In the genomic region with DNA sequence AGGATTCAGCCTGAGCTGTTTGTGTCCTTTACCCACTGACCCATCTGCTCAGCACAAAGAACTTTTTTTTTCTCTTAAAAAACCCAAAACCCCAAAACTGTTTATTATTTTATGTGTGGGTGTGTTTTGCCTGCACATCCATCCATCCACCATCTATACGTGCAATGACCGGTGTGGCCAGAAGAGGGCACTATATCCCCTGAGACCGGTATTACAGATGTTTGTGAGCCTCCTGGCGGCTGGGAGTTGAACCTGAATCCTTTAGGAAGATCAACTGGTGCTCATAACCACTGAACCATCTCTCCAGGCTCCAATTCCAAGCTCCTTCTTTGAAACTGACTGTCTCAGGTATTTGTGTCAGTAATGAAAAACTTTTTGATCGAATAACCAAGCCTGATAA, we compare ENCODE assay signal across 7 mouse cellular contexts. TPM values are rescaled to one million over a fixed set of nuclear protein-coding genes. Genes with fewer than 3 reads are reported as not detected.
A peak's percentile ranks its signal among the peaks of the same experiment; 100 is the strongest.
DNase-seq lines count a peak whose midpoint lies in the region; ATAC-seq and TF ChIP-seq lines count a peak whose summit lies in the region.

No protein-coding gene starts in this region.

- ATAC-seq in lung, postnatal 0 days: peak; percentile 68

- H3K27me3 ChIP-seq in heart, adult 2 months (ENCODE audit: control insufficient read depth, insufficient read depth, low read length): no peaks in the 10 kb centered on the region
- no peaks in the 10 kb centered on the region for H3K27me3 ChIP-seq in lung, postnatal 0 days (replicated peaks; ENCODE audit: insufficient read depth, low read length)
- H3K27me3 ChIP-seq in small intestine, adult 2 months (ENCODE audit: control insufficient read depth, insufficient read depth, low read length): no peaks in the 10 kb centered on the region

- H3K9ac ChIP-seq in ES-E14 (ENCODE audit: insufficient read depth, low read depth, low read length, poor library complexity, severe bottlenecking): no peak overlapping the region
- H3K9ac ChIP-seq in heart, adult 2 months (ENCODE audit: low read depth, low read length): no peak overlapping the region
- no peak overlapping the region for H3K9ac ChIP-seq in lung, postnatal 0 days (replicated peaks; ENCODE audit: low read depth)

- DNase-seq in CD4-positive helper T cell, adult 2 months (ENCODE audit: low read depth, low spot score): peak; percentile 83
- DNase-seq in ES-E14 (ENCODE audit: low read depth, low spot score): peak; percentile 84
- peak; percentile 45 to 59 for DNase-seq in cerebellum, postnatal 25 days
- DNase-seq in heart, adult 2 months: peak; percentile 72 to 82
- DNase-seq in layer of hippocampus, adult 11-12 months (ENCODE audit: low spot score): peak; percentile 72
- DNase-seq in lung, postnatal 0 days (ENCODE audit: low spot score): peak; percentile 82

- no peaks in the 10 kb centered on the region for H3K4me1 ChIP-seq in ES-E14 (ENCODE audit: control insufficient read depth in 2 of 2, insufficient read depth in 2 of 2, low read length in 2 of 2, poor library complexity in 1 of 2)
- no peaks in the 10 kb centered on the region for H3K4me1 ChIP-seq in heart, adult 2 months (ENCODE audit: control insufficient read depth, insufficient read depth, low read length)
- no peaks in the 10 kb centered on the region for H3K4me1 ChIP-seq in lung, postnatal 0 days (ENCODE audit: insufficient read depth, low read depth, low read length)
- H3K4me1 ChIP-seq in small intestine, adult 2 months (ENCODE audit: control insufficient read depth, insufficient read depth, insufficient read length, low read length): peaks cover 3% of the 10 kb centered on the region; the same call in 1 of the 2 replicates

- TF ChIP-seq POLR2A in heart, adult 2 months (IDR thresholded peaks at IDR 0.05; ENCODE audit: insufficient read depth, low read depth, low read length): no peak
- no peak for TF ChIP-seq POLR2A in small intestine, adult 2 months (IDR thresholded peaks at IDR 0.05; ENCODE audit: low read depth, low read length)

- no peaks in the 10 kb centered on the region for H3K9me3 ChIP-seq in ES-E14 (ENCODE audit: control insufficient read depth, insufficient read depth, low read depth, low read length)
- no peaks in the 10 kb centered on the region; the same call in 1 of the 2 replicates for H3K9me3 ChIP-seq in lung, postnatal 0 days (ENCODE audit: low read length)

- peak; percentile 89 for TF ChIP-seq EP300 in heart, adult 2 months (IDR thresholded peaks at IDR 0.05; ENCODE audit: insufficient read depth, low read depth, low read length)
- TF ChIP-seq EP300 in lung, postnatal 0 days (IDR thresholded peaks at IDR 0.05): no peak

- H3K4me3 ChIP-seq in ES-E14 (ENCODE audit: insufficient read depth in 1 of 2, low read depth in 1 of 2, low read length in 2 of 2, poor library complexity in 1 of 2, severe bottlenecking in 1 of 2): no peak overlapping the region
- H3K4me3 ChIP-seq in heart, adult 2 months: no peak overlapping the region
- H3K4me3 ChIP-seq in lung, postnatal 0 days (ENCODE audit: low read depth, low read length): no peak overlapping the region
- no peak overlapping the region for H3K4me3 ChIP-seq in small intestine, adult 2 months (ENCODE audit: low read depth, low read length)

- H3K79me2 ChIP-seq in heart, adult 2 months (replicated peaks; ENCODE audit: control insufficient read depth, insufficient read depth, low read length): no peaks in the 10 kb centered on the region

- 22% methylated on average over 5 of the region's 5 CpGs for WGBS in heart, adult 2 months
- WGBS in lung, postnatal 0 days: 19% methylated on average over 5 of the region's 5 CpGs
- WGBS in small intestine, adult 2 months: 16% methylated on average over 5 of the region's 5 CpGs

- TF ChIP-seq CTCF in heart, adult 2 months (IDR thresholded peaks at IDR 0.05): peak; percentile 97
- TF ChIP-seq CTCF in lung, postnatal 0 days (IDR thresholded peaks at IDR 0.05): peak; percentile 99
- peak; percentile 99; the same call in 1 of the 2 replicates for TF ChIP-seq CTCF in small intestine, adult 2 months (IDR thresholded peaks at IDR 0.05; ENCODE audit: extremely low read depth, insufficient read length, insufficient replicate concordance, low read depth, low read length)

- no peak overlapping the region for H3K27ac ChIP-seq in ES-E14 (ENCODE audit: insufficient read depth, low read depth, low read length, poor library complexity, severe bottlenecking)
- H3K27ac ChIP-seq in heart, adult 2 months: no peak overlapping the region
- H3K27ac ChIP-seq in lung, postnatal 0 days (ENCODE audit: low read length): no peak overlapping the region
- no peak overlapping the region for H3K27ac ChIP-seq in small intestine, adult 2 months (ENCODE audit: insufficient read depth, low read depth, low read length)

- H3K4me2 ChIP-seq in lung, postnatal 0 days (replicated peaks; ENCODE audit: low read depth, low read length): no peak overlapping the region

- in situ Hi-C loops in ES-E14 (cut with MboI; ENCODE audit: low sequenced_read_pairs in 2 of 2, unreplicated experiment in 2 of 2): no loop called here

- no peaks in the 10 kb centered on the region for H3K36me3 ChIP-seq in ES-E14 (ENCODE audit: control insufficient read depth, insufficient read depth, low read length, poor library complexity, severe bottlenecking)
- no peaks in the 10 kb centered on the region for H3K36me3 ChIP-seq in heart, adult 2 months (ENCODE audit: control insufficient read depth, insufficient read depth, low read length)
- no peaks in the 10 kb centered on the region for H3K36me3 ChIP-seq in lung, postnatal 0 days (ENCODE audit: insufficient read depth, low read length)
- no peaks in the 10 kb centered on the region for H3K36me3 ChIP-seq in small intestine, adult 2 months (ENCODE audit: control insufficient read depth, insufficient read depth, low read length)

- intact Hi-C loops in heart, adult 2 months (cut with DNase I): loop anchor here (2.0 kb wide), 2 partner anchors 150 to 240 kb away; no protein-coding TSS in a partner anchor

TF ChIP-seq in ES-E14, 5 proteins besides CTCF, POLR2A, EP300 and RAD21:
- TF ChIP-seq ZC3H11A (IDR thresholded peaks at IDR 0.05; ENCODE audit: borderline replicate concordance, low read depth, low read length) (peak; percentile 98), ZNF384 (IDR thresholded peaks at IDR 0.05; ENCODE audit: low read depth, low read length) (0 out of 2 replicates have a peak, but pooled peaks have one; percentile 19), MAFK (IDR thresholded peaks at IDR 0.05; ENCODE audit: insufficient read depth, low read depth, low read length) (no peak), HCFC1 (IDR thresholded peaks at IDR 0.05; ENCODE audit: borderline replicate concordance, insufficient read depth, low read length) (0 out of 2 replicates have a peak, but pooled peaks have one; percentile 40)
TF ChIP-seq in ES-E14: peak in this region for 3.

RNA-seq across cellular contexts. Expression of a gene that starts 48.0 kb away (rescaled TPM):
- total RNA-seq in ES-E14 (2012; rRNA removed): 16.9 and 19.5 TPM in 2 replicates
- 10 to 100 TPM; 26.4 to 27.9 TPM for total RNA-seq in heart, adult 2 months (2021)
- polyA plus RNA-seq in heart, adult 2 months (2012; rRNA removed): 8.3 and 11.1 TPM in 2 replicates
- 13.1 and 13.7 TPM in 2 replicates for polyA plus RNA-seq in lung, postnatal 0 days (2015; fragmentation: Nextera tagmentation; extraction: Ambion mirVana)
- 4.9 and 29.1 TPM in 2 replicates for polyA plus RNA-seq in small intestine, adult 2 months (2012; rRNA removed)
